Mouse (Mus musculus): Measurements from ENCODE around the gene Ccdc124. TPM values are rescaled to one million over a fixed set of nuclear protein-coding genes. Genes with fewer than 3 reads are reported as not detected.
"Not testable (repeated sequence)": the region's sequence is repeated elsewhere in the genome, so short reads cannot be mapped to it uniquely, and the experiment has no call there.

Ccdc124 gene
- polyA plus RNA-seq, 1 experiment = 31.1 TPM

GRCm38 (mm10) chr8:70827796-70828195 is 45.9 kb downstream of the Ccdc124 start:
- H3K27ac ChIP-seq (ENCODE audit: insufficient read depth, low read length) = no peak overlapping the region
- no peak for TF ChIP-seq POLR2A (IDR thresholded peaks at IDR 0.05; ENCODE audit: low read depth, low read length)
- no peak for TF ChIP-seq CTCF (IDR thresholded peaks at IDR 0.05; ENCODE audit: borderline replicate concordance, insufficient read depth, low read length)
- no peaks in the 10 kb centered on the region for H3K4me1 ChIP-seq (ENCODE audit: control insufficient read depth, insufficient read depth, low read length)
- no peak overlapping the region for H3K4me3 ChIP-seq (ENCODE audit: insufficient read depth, low read length)

- Histone ChIP-seq H3K27ac (ENCODE audit: insufficient read depth, low read length) (no peak overlapping the region), H3K4me1 (ENCODE audit: control insufficient read depth, insufficient read depth, low read length) (no peaks in the 10 kb centered on the region), H3K4me3 (ENCODE audit: insufficient read depth, low read length) (no peak overlapping the region)
- TF ChIP-seq CTCF (IDR thresholded peaks at IDR 0.05; ENCODE audit: borderline replicate concordance, insufficient read depth, low read length) = no peak
Observed at GRCm38 (mm10) chr8:70827010-70827409, 46.7 kb downstream of the Ccdc124 start.

GRCm38 (mm10) chr8:70825816-70826215 is 47.9 kb downstream of the Ccdc124 start:
- no peaks in the 10 kb centered on the region for H3K4me1 ChIP-seq (ENCODE audit: control insufficient read depth, insufficient read depth, low read length)
- H3K4me3 ChIP-seq (ENCODE audit: insufficient read depth, low read length) = no peak overlapping the region
- no peak for TF ChIP-seq CTCF (IDR thresholded peaks at IDR 0.05; ENCODE audit: borderline replicate concordance, insufficient read depth, low read length)
- TF ChIP-seq POLR2A (IDR thresholded peaks at IDR 0.05; ENCODE audit: low read depth, low read length) = no peak
- H3K27ac ChIP-seq (ENCODE audit: insufficient read depth, low read length) = no peak overlapping the region

GRCm38 (mm10) chr8:70823802-70824201 is 49.9 kb downstream of the Ccdc124 start:
- H3K27ac ChIP-seq (ENCODE audit: insufficient read depth, low read length) = no peak overlapping the region
- H3K4me3 ChIP-seq (ENCODE audit: insufficient read depth, low read length) = no peak overlapping the region
- H3K4me1 ChIP-seq (ENCODE audit: control insufficient read depth, insufficient read depth, low read length) = no peaks in the 10 kb centered on the region
- TF ChIP-seq POLR2A (IDR thresholded peaks at IDR 0.05; ENCODE audit: low read depth, low read length) (no peak), CTCF (IDR thresholded peaks at IDR 0.05; ENCODE audit: borderline replicate concordance, insufficient read depth, low read length) (no peak)

GRCm38 (mm10) chr8:70822594-70822993 is 51.1 kb downstream of the Ccdc124 start:
- not testable (repeated sequence) for H3K27ac ChIP-seq (ENCODE audit: insufficient read depth, low read length); H3K4me3 ChIP-seq (ENCODE audit: insufficient read depth, low read length); H3K4me1 ChIP-seq (ENCODE audit: control insufficient read depth, insufficient read depth, low read length)

GRCm38 (mm10) chr8:70821992-70822391 is 51.7 kb downstream of the Ccdc124 start:
- no peak for TF ChIP-seq POLR2A (IDR thresholded peaks at IDR 0.05; ENCODE audit: low read depth, low read length)
- TF ChIP-seq CTCF (IDR thresholded peaks at IDR 0.05; ENCODE audit: borderline replicate concordance, insufficient read depth, low read length) = no peak
- Histone ChIP-seq H3K27ac (ENCODE audit: insufficient read depth, low read length) (no peak overlapping the region), H3K4me1 (ENCODE audit: control insufficient read depth, insufficient read depth, low read length) (no peaks in the 10 kb centered on the region), H3K4me3 (ENCODE audit: insufficient read depth, low read length) (no peak overlapping the region)

GRCm38 (mm10) chr8:70821399-70821962 is 52.3 kb downstream of the Ccdc124 start:
- Histone ChIP-seq H3K27ac (ENCODE audit: insufficient read depth, low read length) (no peak overlapping the region), H3K4me3 (ENCODE audit: insufficient read depth, low read length) (no peak overlapping the region), H3K4me1 (ENCODE audit: control insufficient read depth, insufficient read depth, low read length) (no peaks in the 10 kb centered on the region)
- TF ChIP-seq POLR2A (IDR thresholded peaks at IDR 0.05; ENCODE audit: low read depth, low read length) (no peak), CTCF (IDR thresholded peaks at IDR 0.05; ENCODE audit: borderline replicate concordance, insufficient read depth, low read length) (peak; percentile 100)

GRCm38 (mm10) chr8:70820101-70820935 is 53.4 kb downstream of the Ccdc124 start:
- TF ChIP-seq POLR2A (IDR thresholded peaks at IDR 0.05; ENCODE audit: low read depth, low read length) = no peak
- TF ChIP-seq CTCF (IDR thresholded peaks at IDR 0.05; ENCODE audit: borderline replicate concordance, insufficient read depth, low read length) = no peak
- H3K4me3 ChIP-seq (ENCODE audit: insufficient read depth, low read length) = no peak overlapping the region
- H3K4me1 ChIP-seq (ENCODE audit: control insufficient read depth, insufficient read depth, low read length) = no peaks in the 10 kb centered on the region
- H3K27ac ChIP-seq (ENCODE audit: insufficient read depth, low read length) = no peak overlapping the region

Other genes starting within 250 kb of the Ccdc124 start
- gene Gdf15, start 241.5 kb downstream of the Ccdc124 start, polyA plus RNA-seq (2011; ENCODE audit: insufficient read length, low read depth, missing spikeins) = 3.1 and 4.2 TPM in 2 replicates
- gene Pgpep1, start 213.5 kb downstream of the Ccdc124 start, polyA plus RNA-seq (2011; ENCODE audit: insufficient read length, low read depth, missing spikeins) = 53.7 and 54.3 TPM in 2 replicates
- 54.9 and 60.2 TPM in 2 replicates for gene Lsm4, start 200.7 kb downstream of the Ccdc124 start, polyA plus RNA-seq (2011; ENCODE audit: insufficient read length, low read depth, missing spikeins)
- gene Jund, start 175.0 kb downstream of the Ccdc124 start, polyA plus RNA-seq (2011; ENCODE audit: insufficient read length, low read depth, missing spikeins) = 82.2 and 90.6 TPM in 2 replicates
- not detected in 2 replicates for gene Iqcn, start 170.5 kb downstream of the Ccdc124 start, polyA plus RNA-seq (2011; ENCODE audit: insufficient read length, low read depth, missing spikeins)
- not detected in 2 replicates for gene Gm3336, start 155.4 kb downstream of the Ccdc124 start, polyA plus RNA-seq (2011; ENCODE audit: insufficient read length, low read depth, missing spikeins)
- not detected in 2 replicates for gene Pde4c, start 150.2 kb downstream of the Ccdc124 start, polyA plus RNA-seq (2011; ENCODE audit: insufficient read length, low read depth, missing spikeins)
- gene Rab3a, start 119.3 kb downstream of the Ccdc124 start, polyA plus RNA-seq (2011; ENCODE audit: insufficient read length, low read depth, missing spikeins) = 8.6 and 10.2 TPM in 2 replicates
- gene Mpv17l2, start 113.0 kb downstream of the Ccdc124 start, polyA plus RNA-seq (2011; ENCODE audit: insufficient read length, low read depth, missing spikeins) = 29.1 and 32.6 TPM in 2 replicates
- gene Pik3r2, start 97.2 kb downstream of the Ccdc124 start, polyA plus RNA-seq (2011; ENCODE audit: insufficient read length, low read depth, missing spikeins) = 42.8 and 43.5 TPM in 2 replicates
- gene Mast3, start 68.9 kb downstream of the Ccdc124 start, polyA plus RNA-seq (2011; ENCODE audit: insufficient read length, low read depth, missing spikeins) = 12.6 and 13.1 TPM in 2 replicates
- gene Il12rb1, start 65.5 kb downstream of the Ccdc124 start, polyA plus RNA-seq (2011; ENCODE audit: insufficient read length, low read depth, missing spikeins) = 1.1 TPM in 1 of 2 replicates, not detected in the other
- 4.4 and 4.5 TPM in 2 replicates for gene Arrdc2, start 34.2 kb downstream of the Ccdc124 start, polyA plus RNA-seq (2011; ENCODE audit: insufficient read length, low read depth, missing spikeins)
- gene Kcnn1, start 10.7 kb downstream of the Ccdc124 start, polyA plus RNA-seq (2011; ENCODE audit: insufficient read length, low read depth, missing spikeins) = 1.7 and 2.7 TPM in 2 replicates
- gene Slc5a5, start 18.8 kb upstream of the Ccdc124 start, polyA plus RNA-seq (2011; ENCODE audit: insufficient read length, low read depth, missing spikeins) = 0.28 and 0.30 TPM in 2 replicates
- 1,792 and 1,906 TPM in 2 replicates for gene Rpl18a, start 23.5 kb upstream of the Ccdc124 start, polyA plus RNA-seq (2011; ENCODE audit: insufficient read length, low read depth, missing spikeins)
- 24.2 and 27.8 TPM in 2 replicates for gene Map1s, start 32.0 kb upstream of the Ccdc124 start, polyA plus RNA-seq (2011; ENCODE audit: insufficient read length, low read depth, missing spikeins)

Measured in embryonic fibroblast, embryonic 13.5 days (primary cell).